Mouse (Mus musculus): ENCODE results near the gene Gm49388. TPM values are rescaled to one million over a fixed set of nuclear protein-coding genes. Genes with fewer than 3 reads are reported as not detected.
"Not testable (repeated sequence)": the region's sequence is repeated elsewhere in the genome, so short reads cannot be mapped to it uniquely, and the experiment has no call there.

Gm49388 gene
- polyA plus RNA-seq, 1 experiment from 2014 or later = not detected

DNA sequence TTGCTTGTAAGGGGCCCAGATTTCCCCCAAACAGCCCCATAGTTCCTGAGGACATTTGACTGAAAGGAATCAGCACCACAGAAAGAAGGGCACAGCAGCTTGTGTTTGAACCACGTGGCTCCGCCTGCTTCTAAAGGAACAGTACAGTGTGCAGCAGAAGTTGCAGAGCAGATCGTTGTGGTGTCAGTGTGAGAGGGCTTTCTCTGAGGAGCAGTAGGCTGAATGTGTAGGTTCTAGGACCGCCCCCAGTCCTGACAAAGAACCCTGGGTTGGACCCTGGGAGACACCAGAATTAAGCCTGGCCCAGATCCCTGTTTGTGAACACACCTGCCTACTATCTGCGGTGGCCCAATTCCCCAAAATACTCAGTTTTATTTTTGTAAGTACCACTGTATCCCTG is 14.1 kb upstream of the Gm49388 start:
- no peak for DNase-seq (ENCODE audit: low spot score)
- H3K4me1 ChIP-seq (replicated peaks; ENCODE audit: control insufficient read depth, insufficient read depth, low read length) = peaks cover 14% of the 10 kb centered on the region; the same call in 1 of the 2 replicates
- no peak overlapping the region for H3K4me3 ChIP-seq (ENCODE audit: low read depth, low read length)
- 74% methylated on average over 5 of the region's 5 CpGs for WGBS
- H3K27me3 ChIP-seq (ENCODE audit: control insufficient read depth, insufficient read depth, low read length) = no peaks in the 10 kb centered on the region
- peaks cover 5% of the 10 kb centered on the region; the same call in 1 of the 2 replicates for H3K36me3 ChIP-seq (ENCODE audit: control insufficient read depth, insufficient read depth, low read length)
- H3K9me3 ChIP-seq (ENCODE audit: control insufficient read depth, low read length) = no peaks in the 10 kb centered on the region
- no peak overlapping the region for H3K4me2 ChIP-seq (ENCODE audit: low read depth, low read length, severe bottlenecking)
- no peak overlapping the region for H3K9ac ChIP-seq (ENCODE audit: low read length)
- no peak for ATAC-seq (replicated peaks; ENCODE audit: low FRiP score)
- no peak overlapping the region for H3K27ac ChIP-seq (ENCODE audit: low read depth, low read length)

- ATAC-seq (replicated peaks; ENCODE audit: low FRiP score) = no peak
- Histone ChIP-seq H3K27me3 (ENCODE audit: control insufficient read depth, insufficient read depth, low read length) (no peaks in the 10 kb centered on the region), H3K4me1 (replicated peaks; ENCODE audit: control insufficient read depth, insufficient read depth, low read length) (peaks cover 14% of the 10 kb centered on the region; the same call in 1 of the 2 replicates), H3K9me3 (ENCODE audit: control insufficient read depth, low read length) (no peaks in the 10 kb centered on the region), H3K9ac (ENCODE audit: low read length) (no peak overlapping the region), H3K36me3 (ENCODE audit: control insufficient read depth, insufficient read depth, low read length) (peaks cover 5% of the 10 kb centered on the region; the same call in 1 of the 2 replicates), H3K27ac (ENCODE audit: low read depth, low read length) (no peak overlapping the region), H3K4me2 (ENCODE audit: low read depth, low read length, severe bottlenecking) (no peak overlapping the region), H3K4me3 (ENCODE audit: low read depth, low read length) (no peak overlapping the region)
- no peak for DNase-seq (ENCODE audit: low spot score)
- 82% methylated on average over 3 of the region's 3 CpGs for WGBS
These were observed 13.3 kb upstream of the Gm49388 start for GRCm38 (mm10) chr7:127772080-127772479.

DNA sequence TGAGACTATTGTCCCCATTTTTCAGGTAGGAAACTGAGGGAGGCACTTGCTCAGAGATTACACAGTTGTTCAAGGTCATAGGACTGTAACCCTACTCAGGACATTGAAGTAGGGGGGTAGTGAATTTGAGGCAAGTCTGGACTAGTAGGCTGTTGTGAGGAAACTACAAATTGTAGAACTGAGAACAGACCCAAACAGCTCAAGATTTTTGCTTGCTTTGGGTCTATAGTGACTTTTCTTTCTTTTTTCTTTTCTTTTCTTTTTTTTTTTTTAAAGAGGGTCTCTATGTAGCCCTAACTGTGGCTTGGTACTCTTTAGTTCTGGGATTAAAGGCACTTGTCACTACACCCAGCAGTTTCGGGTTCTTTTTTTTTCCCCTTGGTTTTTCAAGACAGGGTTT is 12.9 kb upstream of the Gm49388 start:
- H3K36me3 ChIP-seq (ENCODE audit: control insufficient read depth, insufficient read depth, low read length) = peaks cover 5% of the 10 kb centered on the region; the same call in 1 of the 2 replicates
- no peak for ATAC-seq (replicated peaks; ENCODE audit: low FRiP score)
- no peak for DNase-seq (ENCODE audit: low spot score)
- peaks cover 14% of the 10 kb centered on the region; the same call in 1 of the 2 replicates for H3K4me1 ChIP-seq (replicated peaks; ENCODE audit: control insufficient read depth, insufficient read depth, low read length)
- H3K4me3 ChIP-seq (ENCODE audit: low read depth, low read length) = no peak overlapping the region
- no peak overlapping the region for H3K27ac ChIP-seq (ENCODE audit: low read depth, low read length)
- H3K9me3 ChIP-seq (ENCODE audit: control insufficient read depth, low read length) = no peaks in the 10 kb centered on the region
- 84% methylated on average over 1 of the region's 1 CpGs for WGBS
- no peak overlapping the region for H3K9ac ChIP-seq (ENCODE audit: low read length)
- no peak overlapping the region for H3K4me2 ChIP-seq (ENCODE audit: low read depth, low read length, severe bottlenecking)
- no peaks in the 10 kb centered on the region for H3K27me3 ChIP-seq (ENCODE audit: control insufficient read depth, insufficient read depth, low read length)

- ATAC-seq (replicated peaks; ENCODE audit: low FRiP score) (no peak), DNase-seq (ENCODE audit: low spot score) (peak; percentile 81)
- no peak overlapping the region for H3K9ac ChIP-seq (ENCODE audit: low read length)
- WGBS = 45% methylated on average over 9 of the region's 9 CpGs
- no peaks in the 10 kb centered on the region for H3K36me3 ChIP-seq (ENCODE audit: control insufficient read depth, insufficient read depth, low read length)
- H3K4me3 ChIP-seq (ENCODE audit: low read depth, low read length) = no peak overlapping the region
- no peaks in the 10 kb centered on the region for H3K27me3 ChIP-seq (ENCODE audit: control insufficient read depth, insufficient read depth, low read length)
- H3K4me1 ChIP-seq (replicated peaks; ENCODE audit: control insufficient read depth, insufficient read depth, low read length) = peaks cover 17% of the 10 kb centered on the region
- H3K9me3 ChIP-seq (ENCODE audit: control insufficient read depth, low read length) = no peaks in the 10 kb centered on the region
- H3K27ac ChIP-seq (ENCODE audit: low read depth, low read length) = no peak overlapping the region
- H3K4me2 ChIP-seq (ENCODE audit: low read depth, low read length, severe bottlenecking) = no peak overlapping the region
These were observed 11.6 kb upstream of the Gm49388 start for GRCm38 (mm10) chr7:127773664-127774384.

DNA sequence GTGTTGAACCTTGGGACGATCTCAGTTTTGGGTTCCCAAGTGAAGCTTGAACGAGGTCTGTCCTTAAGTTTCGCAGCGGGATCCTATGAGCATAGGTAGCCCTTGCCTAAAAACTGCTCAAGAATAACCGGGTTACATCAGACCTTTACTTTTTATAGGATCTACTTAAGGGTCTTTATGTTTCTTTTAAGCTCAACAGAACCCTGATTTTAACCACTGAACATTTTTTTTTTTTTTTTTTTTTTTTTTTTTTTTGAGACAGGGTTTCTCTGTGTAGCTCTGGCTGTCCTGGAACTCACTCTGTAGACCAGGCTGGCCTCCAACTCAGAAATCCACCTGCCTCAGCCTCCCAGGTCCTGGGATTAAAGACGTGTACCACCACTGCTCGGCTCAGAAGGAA is 9.6 kb upstream of the Gm49388 start:
- Histone ChIP-seq H3K4me2 (ENCODE audit: low read depth, low read length, severe bottlenecking) (peak overlapping the region; percentile 45), H3K4me3 (ENCODE audit: low read depth, low read length) (peak overlapping the region; percentile 97), H3K9ac (ENCODE audit: low read length) (peak overlapping the region; percentile 95)
- H3K4me1 ChIP-seq (replicated peaks; ENCODE audit: control insufficient read depth, insufficient read depth, low read length); ATAC-seq (replicated peaks; ENCODE audit: low FRiP score); H3K27ac ChIP-seq (ENCODE audit: low read depth, low read length); H3K27me3 ChIP-seq (ENCODE audit: control insufficient read depth, insufficient read depth, low read length); H3K36me3 ChIP-seq (ENCODE audit: control insufficient read depth, insufficient read depth, low read length); H3K9me3 ChIP-seq (ENCODE audit: control insufficient read depth, low read length); DNase-seq (ENCODE audit: low spot score): not testable (repeated sequence)
- WGBS = 83% methylated on average over 7 of the region's 7 CpGs

- H3K27me3 ChIP-seq (ENCODE audit: control insufficient read depth, insufficient read depth, low read length) = no peaks in the 10 kb centered on the region
- no peaks in the 10 kb centered on the region for H3K9me3 ChIP-seq (ENCODE audit: control insufficient read depth, low read length)
- H3K27ac ChIP-seq (ENCODE audit: low read depth, low read length) = peak within 1 kb of the TSS; percentile 94
- DNase-seq (ENCODE audit: low spot score) (peak; percentile 91), ATAC-seq (replicated peaks; ENCODE audit: low FRiP score) (peak; percentile 73)
- H3K4me3 ChIP-seq (ENCODE audit: low read depth, low read length) = peak within 1 kb of the TSS; percentile 97
- under 1% methylated on average over 23 of the region's 23 CpGs for WGBS
- peak within 1 kb of the TSS; percentile 95 for H3K9ac ChIP-seq (ENCODE audit: low read length)
- H3K4me2 ChIP-seq (ENCODE audit: low read depth, low read length, severe bottlenecking) = peak within 1 kb of the TSS; percentile 85
- H3K4me1 ChIP-seq (replicated peaks; ENCODE audit: control insufficient read depth, insufficient read depth, low read length) = peaks cover 7% of the 10 kb centered on the region
- no peaks in the 10 kb centered on the region; the same call in 1 of the 2 replicates for H3K36me3 ChIP-seq (ENCODE audit: control insufficient read depth, insufficient read depth, low read length)
These were observed 9.0 kb upstream of the Gm49388 start, which contains the start of gene Setd1a for GRCm38 (mm10) chr7:127776426-127776825. TSS of gene Setd1a (plus strand) at chr7:127776670.

DNA sequence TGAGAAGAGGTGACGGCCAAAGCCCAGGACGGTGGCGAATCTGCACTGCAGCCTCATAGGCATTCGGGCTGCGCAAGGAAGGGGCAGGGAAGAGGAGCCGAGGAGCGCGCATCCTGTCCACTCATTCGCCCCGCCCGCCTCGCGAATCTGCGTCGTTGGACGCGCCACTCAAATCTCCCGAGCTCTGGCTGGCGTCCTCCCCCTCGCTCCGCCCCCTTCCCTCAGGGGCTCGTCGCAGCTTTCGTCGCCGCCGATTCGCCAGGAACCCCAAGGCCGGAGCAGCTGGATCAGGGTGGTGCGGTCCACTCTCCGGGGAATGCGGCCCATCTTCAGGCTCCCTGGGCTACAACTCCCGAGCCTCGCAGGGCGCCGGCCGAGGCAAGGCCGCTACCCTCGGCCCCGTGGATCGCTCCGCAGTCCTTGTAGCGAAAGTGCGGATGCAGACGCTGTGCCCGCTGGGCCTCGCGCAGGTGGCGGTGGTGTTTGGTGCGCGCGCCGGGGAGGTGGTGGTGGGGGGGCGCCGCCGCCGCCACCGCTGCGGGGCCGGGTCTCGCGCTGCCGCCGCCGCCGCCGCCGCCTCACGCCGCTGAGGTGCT is 8.4 kb upstream of the Gm49388 start:
- peak; percentile 97 for DNase-seq (ENCODE audit: low spot score)
- H3K9ac ChIP-seq (ENCODE audit: low read length) = peak overlapping the region; percentile 95
- H3K9me3 ChIP-seq (ENCODE audit: control insufficient read depth, low read length) = no peaks in the 10 kb centered on the region
- H3K27ac ChIP-seq (ENCODE audit: low read depth, low read length) = peak overlapping the region; percentile 94
- peak overlapping the region; percentile 97 for H3K4me3 ChIP-seq (ENCODE audit: low read depth, low read length)
- H3K4me2 ChIP-seq (ENCODE audit: low read depth, low read length, severe bottlenecking) = peak overlapping the region; percentile 45
- WGBS = under 1% methylated on average over 55 of the region's 70 CpGs
- H3K36me3 ChIP-seq (ENCODE audit: control insufficient read depth, insufficient read depth, low read length) = no peaks in the 10 kb centered on the region; the same call in 1 of the 2 replicates
- H3K27me3 ChIP-seq (ENCODE audit: control insufficient read depth, insufficient read depth, low read length) = no peaks in the 10 kb centered on the region
- peaks cover 7% of the 10 kb centered on the region for H3K4me1 ChIP-seq (replicated peaks; ENCODE audit: control insufficient read depth, insufficient read depth, low read length)
- peak; percentile 91 for ATAC-seq (replicated peaks; ENCODE audit: low FRiP score)

GRCm38 (mm10) chr7:127777474-127778266 is 7.7 kb upstream of the Gm49388 start:
- 4% methylated on average over 39 of the region's 66 CpGs for WGBS

More at GRCm38 (mm10) chr7:127777474-127778266, 7.7 kb upstream of the Gm49388 start:
- H3K4me2 ChIP-seq (ENCODE audit: low read depth, low read length, severe bottlenecking) = peak overlapping the region; percentile 85
- H3K9me3 ChIP-seq (ENCODE audit: control insufficient read depth, low read length) = no peaks in the 10 kb centered on the region
- H3K9ac ChIP-seq (ENCODE audit: low read length) = peak overlapping the region; percentile 95
- ATAC-seq (replicated peaks; ENCODE audit: low FRiP score) (peak; percentile 64), DNase-seq (ENCODE audit: low spot score) (peak; percentile 88)
- H3K4me1 ChIP-seq (replicated peaks; ENCODE audit: control insufficient read depth, insufficient read depth, low read length) = peaks cover 7% of the 10 kb centered on the region
- no peaks in the 10 kb centered on the region for H3K27me3 ChIP-seq (ENCODE audit: control insufficient read depth, insufficient read depth, low read length)
- peak overlapping the region; percentile 94 for H3K27ac ChIP-seq (ENCODE audit: low read depth, low read length)
- no peaks in the 10 kb centered on the region; the same call in 1 of the 2 replicates for H3K36me3 ChIP-seq (ENCODE audit: control insufficient read depth, insufficient read depth, low read length)
- H3K4me3 ChIP-seq (ENCODE audit: low read depth, low read length) = peak overlapping the region; percentile 97
